Mouse (Mus musculus) limb, embryonic 13.5 days (tissue): ENCODE measurements around the gene Mgst3. TPM values are rescaled to one million over a fixed set of nuclear protein-coding genes. Genes with fewer than 3 reads are reported as not detected.
"Not testable (repeated sequence)": the region's sequence is repeated elsewhere in the genome, so short reads cannot be mapped to it uniquely, and the experiment has no call there.

ENCODE experiments used
- ATAC-seq: fragments of 200-750 bp; cut with Nextera tagmentation; 2 replicates; pipeline ENCODE4 v1.8.0; 2017; ENCODE audit warnings: low read depth, moderate number of reproducible peaks, moderate TSS enrichment; ENCODE audit not compliant: low FRiP score
- H3K27ac ChIP-seq: fragments of 300-500 bp; sonication (generic); 2 replicates; pipeline ENCODE4 v1.5.1; 2015; ENCODE audit warnings: inconsistent platforms, mild to moderate bottlenecking, moderate library complexity
- H3K27me3 ChIP-seq: fragments of 300-500 bp; sonication (generic); 2 replicates; pipeline ENCODE4 v1.6.1; 2015; ENCODE audit warnings: mild to moderate bottlenecking, inconsistent platforms
- H3K36me3 ChIP-seq: fragments of 300-500 bp; sonication (generic); 2 replicates; pipeline ENCODE4 v1.6.1; 2015; ENCODE audit warnings: inconsistent platforms, mild to moderate bottlenecking, moderate library complexity
- H3K4me1 ChIP-seq: fragments of 300-500 bp; sonication (generic); 2 replicates; pipeline ENCODE4 v1.6.1; 2015; ENCODE audit warnings: inconsistent platforms
- H3K4me2 ChIP-seq: fragments of 300-500 bp; sonication (generic); replicated peaks from 2 replicates; pipeline ENCODE4 v1.6.1; 2015; ENCODE audit warnings: inconsistent platforms, mild to moderate bottlenecking, moderate library complexity
- H3K4me3 ChIP-seq: fragments of 300-500 bp; sonication (generic); 2 replicates; pipeline ENCODE4 v1.5.1; 2015; ENCODE audit warnings: moderate library complexity, mild to moderate bottlenecking, inconsistent platforms
- H3K9ac ChIP-seq: fragments of 300-500 bp; sonication (generic); 2 replicates; pipeline ENCODE4 v1.6.1; 2015; ENCODE audit warnings: mild to moderate bottlenecking, inconsistent platforms
- H3K9me3 ChIP-seq: fragments of 300-500 bp; sonication (generic); 2 replicates; pipeline ENCODE4 v1.6.1; 2016; ENCODE audit warnings: inconsistent platforms
- WGBS: fragments of 180-500 bp; shearing (Covaris S2); methylation state at CpG from one replicate; pipeline ENCODE4 v1.1.7; 2015; 5-methylcytosine and 5-hydroxymethylcytosine counted together
- polyA plus RNA-seq: library from polyadenylated mRNA; unstranded; fragments of >200 nt; fragmentation: Nextera tagmentation; extraction: Ambion mirVana; gene quantifications from 2 replicates; pipeline ENCODE4 v1.2.1, GENCODE M21; 2015

Gene Mgst3
- polyA plus RNA-seq, 1 experiment from 2014 or later = 33.1 TPM

GRCm38 (mm10) chr1:167352403-167352802 is 41.2 kb downstream of the Mgst3 start:
- H3K27ac ChIP-seq = no peak overlapping the region
- peaks cover 9% of the 10 kb centered on the region; the same call in 1 of the 2 replicates for H3K4me1 ChIP-seq
- no peak overlapping the region for H3K9ac ChIP-seq
- H3K36me3 ChIP-seq = peaks cover 32% of the 10 kb centered on the region
- H3K9me3 ChIP-seq = no peaks in the 10 kb centered on the region
- no peak overlapping the region for H3K4me3 ChIP-seq
- H3K27me3 ChIP-seq = no peaks in the 10 kb centered on the region
- no peak for ATAC-seq
- WGBS = 86% methylated on average over 14 of the region's 14 CpGs
- H3K4me2 ChIP-seq = no peak overlapping the region

GRCm38 (mm10) chr1:167350597-167351415 is 42.8 kb downstream of the Mgst3 start:
- ATAC-seq = no peak
- H3K27ac ChIP-seq = peak overlapping the region; percentile 69; the same call in 1 of the 2 replicates
- peaks cover 18% of the 10 kb centered on the region for H3K36me3 ChIP-seq
- H3K4me1 ChIP-seq = peaks cover 9% of the 10 kb centered on the region; the same call in 1 of the 2 replicates
- H3K4me3 ChIP-seq = peak overlapping the region; percentile 74
- H3K4me2 ChIP-seq = peak overlapping the region; percentile 80
- peak overlapping the region; percentile 77 for H3K9ac ChIP-seq
- H3K9me3 ChIP-seq = no peaks in the 10 kb centered on the region
- H3K27me3 ChIP-seq = no peaks in the 10 kb centered on the region
- WGBS = 27% methylated on average over 13 of the region's 13 CpGs

- H3K4me1 ChIP-seq = peaks cover 9% of the 10 kb centered on the region; the same call in 1 of the 2 replicates
- peak within 1 kb of the TSS; percentile 80 for H3K4me2 ChIP-seq
- ATAC-seq = peak; percentile 97
- under 1% methylated on average over 55 of the region's 55 CpGs for WGBS
- H3K4me3 ChIP-seq = peak within 1 kb of the TSS; percentile 74
- no peaks in the 10 kb centered on the region for H3K27me3 ChIP-seq
- peaks cover 11% of the 10 kb centered on the region for H3K36me3 ChIP-seq
- peak within 1 kb of the TSS; percentile 69; the same call in 1 of the 2 replicates for H3K27ac ChIP-seq
- no peaks in the 10 kb centered on the region for H3K9me3 ChIP-seq
- peak within 1 kb of the TSS; percentile 77 for H3K9ac ChIP-seq
Observed at GRCm38 (mm10) chr1:167349815-167350596, 43.6 kb downstream of the Mgst3 start, which contains the start of gene Aldh9a1. Gene Aldh9a1, plus strand, starts transcription at chr1:167349991.

GRCm38 (mm10) chr1:167349206-167349605 is 44.4 kb downstream of the Mgst3 start:
- H3K9ac ChIP-seq, H3K9me3 ChIP-seq, H3K36me3 ChIP-seq, ATAC-seq, H3K4me3 ChIP-seq, H3K27me3 ChIP-seq, H3K4me1 ChIP-seq, H3K27ac ChIP-seq: not testable (repeated sequence)
- peak overlapping the region; percentile 80 for H3K4me2 ChIP-seq
- 66% methylated on average over 3 of the region's 3 CpGs for WGBS

GRCm38 (mm10) chr1:167345994-167346520 is 47.6 kb downstream of the Mgst3 start:
- H3K9ac ChIP-seq = not testable (repeated sequence)

GRCm38 (mm10) chr1:167342831-167343230 is 50.8 kb downstream of the Mgst3 start:
- H3K9ac ChIP-seq = no peak overlapping the region
- no peaks in the 10 kb centered on the region for H3K4me1 ChIP-seq
- no peaks in the 10 kb centered on the region for H3K9me3 ChIP-seq
- 91% methylated on average over 10 of the region's 10 CpGs for WGBS
- no peak for ATAC-seq
- H3K4me3 ChIP-seq = no peak overlapping the region
- H3K27me3 ChIP-seq = peaks cover 17% of the 10 kb centered on the region
- no peaks in the 10 kb centered on the region for H3K36me3 ChIP-seq
- H3K27ac ChIP-seq = no peak overlapping the region
- H3K4me2 ChIP-seq = no peak overlapping the region

More at GRCm38 (mm10) chr1:167345994-167346520, 47.6 kb downstream of the Mgst3 start:
- H3K27ac ChIP-seq, H3K4me3 ChIP-seq, H3K36me3 ChIP-seq, ATAC-seq, H3K4me2 ChIP-seq, H3K27me3 ChIP-seq, H3K4me1 ChIP-seq, H3K9me3 ChIP-seq: not testable (repeated sequence)
- 92% methylated on average over 10 of the region's 10 CpGs for WGBS

GRCm38 (mm10) chr1:167340910-167341528 is 52.6 kb downstream of the Mgst3 start:
- no peaks in the 10 kb centered on the region for H3K4me1 ChIP-seq
- H3K4me3 ChIP-seq = no peak overlapping the region
- ATAC-seq = no peak
- 0 out of 2 replicates have a peak overlapping the region, but pooled peaks have one; percentile 81 for H3K4me2 ChIP-seq
- peaks cover 17% of the 10 kb centered on the region for H3K27me3 ChIP-seq
- H3K27ac ChIP-seq = no peak overlapping the region
- H3K9me3 ChIP-seq = no peaks in the 10 kb centered on the region
- 87% methylated on average over 3 of the region's 3 CpGs for WGBS
- no peaks in the 10 kb centered on the region for H3K36me3 ChIP-seq
- no peak overlapping the region for H3K9ac ChIP-seq

GRCm38 (mm10) chr1:167340111-167340787 is 53.4 kb downstream of the Mgst3 start:
- 2% methylated on average over 47 of the region's 47 CpGs for WGBS

GRCm38 (mm10) chr1:167339177-167339781 is 54.4 kb downstream of the Mgst3 start:
- Histone ChIP-seq H3K9ac (no peak overlapping the region), H3K27ac (no peak overlapping the region), H3K36me3 (0 out of 2 replicates have a peak, but pooled peaks cover 3% of the 10 kb centered on the region), H3K9me3 (no peaks in the 10 kb centered on the region), H3K4me1 (no peaks in the 10 kb centered on the region), H3K27me3 (peaks cover 17% of the 10 kb centered on the region), H3K4me3 (no peak overlapping the region), H3K4me2 (no peak overlapping the region)
- 74% methylated on average over 8 of the region's 9 CpGs for WGBS
- ATAC-seq = no peak

More at GRCm38 (mm10) chr1:167340111-167340787, 53.4 kb downstream of the Mgst3 start:
- H3K27ac ChIP-seq = no peak overlapping the region
- peak overlapping the region; percentile 81 for H3K4me2 ChIP-seq
- H3K4me3 ChIP-seq = peak overlapping the region; percentile 50
- peaks cover 17% of the 10 kb centered on the region for H3K27me3 ChIP-seq
- peak; percentile 41; the same call in 1 of the 2 replicates for ATAC-seq
- peak overlapping the region; percentile 68 for H3K9ac ChIP-seq
- H3K9me3 ChIP-seq = no peaks in the 10 kb centered on the region
- no peaks in the 10 kb centered on the region for H3K4me1 ChIP-seq
- H3K36me3 ChIP-seq = no peaks in the 10 kb centered on the region

- H3K36me3 ChIP-seq = peaks cover 10% of the 10 kb centered on the region
- H3K27me3 ChIP-seq = peaks cover 17% of the 10 kb centered on the region
- H3K9me3 ChIP-seq = no peaks in the 10 kb centered on the region
- no peak for ATAC-seq
- WGBS = 21% methylated on average over 12 of the region's 12 CpGs
- no peak overlapping the region for H3K4me3 ChIP-seq
- H3K4me1 ChIP-seq = no peaks in the 10 kb centered on the region
- H3K4me2 ChIP-seq = no peak overlapping the region
- H3K27ac ChIP-seq = no peak overlapping the region
- H3K9ac ChIP-seq = no peak overlapping the region
Observed at GRCm38 (mm10) chr1:167337463-167338095, 56.1 kb downstream of the Mgst3 start.
